Mouse (Mus musculus) sigmoid colon, adult 10 weeks (tissue): ENCODE data around the gene Exoc5. TPM values are rescaled to one million over a fixed set of nuclear protein-coding genes. Genes with fewer than 3 reads are reported as not detected.

ENCODE experiments used
- polyA plus RNA-seq: library from polyadenylated mRNA; stranded (reverse); fragments of 350-450 nt; fragmentation: Illumina TruSeq; extraction: RNeasy Lipid Tissue Mini Kit (QIAGEN cat#74804); gene quantifications from one replicate; pipeline ENCODE4 v1.2.3, GENCODE M21; 2014; ENCODE audit warnings: low read depth, low replicate concordance

Gene Exoc5
- 199 TPM for polyA plus RNA-seq

GRCm38 (mm10) chr14:49066274-49066823 is at the start of gene Exoc5:
Gene Exoc5, minus strand, starts transcription at chr14:49066653.

GRCm38 (mm10) chr14:49065529-49066273 is 752 bp downstream of the Exoc5 start, which contains the start of gene Ap5m1:
Gene Ap5m1, plus strand, starts transcription at chr14:49066097.

Other genes with a start within 250 kb of the Exoc5 start
- gene Ap5m1, start 556 bp downstream of the Exoc5 start, polyA plus RNA-seq, result 112 TPM
- gene Naa30, start 105.6 kb upstream of the Exoc5 start, polyA plus RNA-seq, result 113 TPM
- gene ccdc198, start 178.8 kb upstream of the Exoc5 start, polyA plus RNA-seq, result 4.3 TPM